In genomic region chr13:111778606-111779005, GRCm38 (mm10) we compare ENCODE assay signal across 16 mouse cellular contexts. TPM values are rescaled to one million over a fixed set of nuclear protein-coding genes. Genes with fewer than 3 reads are reported as not detected.
A peak's percentile ranks its signal among the peaks of the same experiment; 100 is the strongest.
DNase-seq lines count a peak whose midpoint lies in the region; ATAC-seq and TF ChIP-seq lines count a peak whose summit lies in the region.
"Had no signal": no experiment of that assay in that cellular context is flagged by ENCODE, and none has a peak within 500 bp of the region (broad histone marks: within the 10 kb centered on the region; RNA-seq: fewer than 3 reads in every experiment).

No protein-coding gene starts in this region.

- peak; percentile 64 for ATAC-seq in inflammation-experienced regulatory T-cells, adult 6 months
- ATAC-seq in monocyte, adult 5-6 weeks (replicated peaks; ENCODE audit: insufficient number of reproducible peaks, low FRiP score, low TSS enrichment, poor library complexity, severe bottlenecking), result peak; percentile 55
- ATAC-seq: forebrain, postnatal 0 days had no signal

- H3K4me3 ChIP-seq in kidney, adult 2 months (ENCODE audit: insufficient read depth, low read depth, low read length), result no peak overlapping the region
- H3K4me3 ChIP-seq: kidney, embryonic 15.5 days; neural tube, embryonic 13.5 days had no signal

- H3K27ac ChIP-seq in kidney, adult 2 months (ENCODE audit: insufficient read depth, low read depth, low read length), result peak overlapping the region; percentile 9; the same call in 1 of the 2 replicates
- H3K27ac ChIP-seq: hindbrain, embryonic 14.5 days; kidney, embryonic 15.5 days; neural tube, embryonic 13.5 days had no signal

- H3K4me1 ChIP-seq in kidney, adult 2 months (ENCODE audit: control insufficient read depth, insufficient read depth, low read length), result peaks cover 17% of the 10 kb centered on the region; the same call in 1 of the 2 replicates

- no peak for DNase-seq in kidney, adult 2 months
- DNase-seq in kidney, postnatal 14 days, result no peak
- peak; percentile 40 for DNase-seq in T-cell, adult 2 months (ENCODE audit: low spot score)
- DNase-seq in embryo, embryonic 9.5 days (ENCODE audit: extremely low spot score), result no peak
- DNase-seq in adipocyte (ENCODE audit: low spot score), result no peak
- DNase-seq: adrenal gland, postnatal 25 days; cerebellum, adult 11 months; forebrain, postnatal 0 days; lung, adult 2 months; midbrain, embryonic 14.5 days; thymus, postnatal 25 days had no signal

- no peak for TF ChIP-seq POLR2A in kidney, adult 2 months (IDR thresholded peaks at IDR 0.05; ENCODE audit: low read depth, low read length)

- WGBS in kidney, adult 2 months, result 31% methylated on average over 6 of the region's 6 CpGs

- H3K36me3 ChIP-seq in kidney, adult 2 months (ENCODE audit: control insufficient read depth, insufficient read depth, low read length), result peaks cover 2% of the 10 kb centered on the region

- no peak for TF ChIP-seq CTCF in kidney, adult 2 months (conservative IDR thresholded peaks at IDR 0.05; ENCODE audit: insufficient read depth, insufficient read length, low read depth, low read length)

- H3K27me3 ChIP-seq in kidney, adult 2 months (replicated peaks; ENCODE audit: control insufficient read depth, insufficient read depth, low read length), result no peaks in the 10 kb centered on the region
- H3K27me3 ChIP-seq: kidney, embryonic 15.5 days; neural tube, embryonic 13.5 days had no signal

RNA-seq across cellular contexts. Expression of gene Map3k1, which starts 30.2 kb away (rescaled TPM):
- 16.6 and 17.8 TPM in 2 replicates for polyA plus RNA-seq in kidney, adult 2 months (2012; rRNA removed)
- 100 to 1,000 TPM in 2 of 3 experiments, 10 to 100 TPM in 1; 81.9 to 104 (median 103) TPM for polyA plus RNA-seq in inflammation-experienced regulatory T-cells, adult 6 months (2017; shearing (Covaris generic))
- 89.3 to 167 TPM (median 89.4 TPM) in 3 replicates for total RNA-seq in monocyte, adult 5-6 weeks (2017)
